Mouse (Mus musculus): ENCODE data around the gene Stard5. TPM values are rescaled to one million over a fixed set of nuclear protein-coding genes. Genes with fewer than 3 reads are reported as not detected.

Stard5 gene
- polyA plus RNA-seq, 1 experiment from 2014 or later = 13.4 TPM

GRCm38 (mm10) chr7:83639084-83639483 is 7.3 kb downstream of the Stard5 start:
- H3K4me1 ChIP-seq (ENCODE audit: insufficient read depth, low read depth, low read length) = no peaks in the 10 kb centered on the region; the same call in 1 of the 2 replicates
- no peak for TF ChIP-seq EP300 (IDR thresholded peaks at IDR 0.05)
- H3K9ac ChIP-seq (replicated peaks; ENCODE audit: low read depth) = no peak overlapping the region
- 68% methylated on average over 3 of the region's 3 CpGs for WGBS
- no peak overlapping the region for H3K27ac ChIP-seq (ENCODE audit: low read length)
- H3K4me2 ChIP-seq (replicated peaks; ENCODE audit: low read depth, low read length) = no peak overlapping the region
- no peak for DNase-seq (ENCODE audit: low spot score)
- H3K9me3 ChIP-seq (ENCODE audit: low read length) = no peaks in the 10 kb centered on the region
- ATAC-seq = no peak
- H3K27me3 ChIP-seq (replicated peaks; ENCODE audit: insufficient read depth, low read length) = no peaks in the 10 kb centered on the region
- H3K4me3 ChIP-seq (ENCODE audit: low read depth, low read length) = no peak overlapping the region
- H3K36me3 ChIP-seq (ENCODE audit: insufficient read depth, low read length) = peaks cover 9% of the 10 kb centered on the region; the same call in 1 of the 2 replicates

DNA sequence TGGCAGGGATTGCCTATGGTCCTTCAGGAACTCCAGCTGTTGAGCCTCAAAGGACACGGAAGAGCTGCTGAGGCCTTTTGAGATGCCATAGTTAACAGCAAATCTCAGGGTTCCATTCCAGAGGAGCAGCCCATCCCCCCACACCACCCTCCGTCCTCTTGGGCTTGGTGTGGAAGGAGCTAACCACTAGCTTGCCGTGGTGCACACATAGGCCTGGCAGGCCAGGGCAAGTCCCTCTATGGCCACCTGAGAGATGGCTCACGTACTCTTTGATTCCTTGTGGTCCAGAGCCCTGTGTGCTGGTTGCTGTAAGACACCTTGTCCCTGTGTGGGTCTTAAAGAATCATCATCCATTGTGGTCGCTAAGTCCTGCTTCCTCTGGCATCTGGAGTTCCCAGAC is 8.8 kb downstream of the Stard5 start:
- Histone ChIP-seq H3K9ac (replicated peaks; ENCODE audit: low read depth) (no peak overlapping the region), H3K27ac (ENCODE audit: low read length) (no peak overlapping the region), H3K27me3 (replicated peaks; ENCODE audit: insufficient read depth, low read length) (no peaks in the 10 kb centered on the region), H3K4me1 (ENCODE audit: insufficient read depth, low read depth, low read length) (no peaks in the 10 kb centered on the region; the same call in 1 of the 2 replicates), H3K4me3 (ENCODE audit: low read depth, low read length) (no peak overlapping the region), H3K9me3 (ENCODE audit: low read length) (no peaks in the 10 kb centered on the region), H3K4me2 (replicated peaks; ENCODE audit: low read depth, low read length) (no peak overlapping the region), H3K36me3 (ENCODE audit: insufficient read depth, low read length) (peaks cover 10% of the 10 kb centered on the region; the same call in 1 of the 2 replicates)
- 85% methylated on average over 5 of the region's 5 CpGs for WGBS
- DNase-seq (ENCODE audit: low spot score) (peak; percentile 18), ATAC-seq (no peak)
- no peak for TF ChIP-seq EP300 (IDR thresholded peaks at IDR 0.05)
- TF ChIP-seq CTCF (IDR thresholded peaks at IDR 0.05) = no peak

DNA sequence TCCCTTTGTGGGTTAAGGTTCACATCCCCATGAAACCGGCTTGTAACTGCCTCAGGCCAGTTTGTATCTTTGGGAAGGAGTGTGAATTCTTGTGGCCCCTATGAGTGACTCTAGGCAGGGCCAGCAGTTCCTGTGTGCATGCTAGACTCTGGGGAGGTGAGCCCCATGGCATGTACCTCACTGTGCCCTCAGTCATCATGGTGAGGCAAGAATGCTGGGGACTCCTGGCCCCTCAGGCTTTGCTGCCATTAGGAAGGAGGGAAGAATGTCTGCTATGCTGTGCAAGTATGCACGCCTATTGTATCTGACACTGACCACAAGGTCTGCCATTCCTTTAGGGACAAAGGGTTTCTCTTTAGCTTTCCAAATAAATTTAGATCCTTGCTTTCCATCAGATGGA is 9.4 kb downstream of the Stard5 start:
- ATAC-seq = no peak
- Histone ChIP-seq H3K4me3 (ENCODE audit: low read depth, low read length) (no peak overlapping the region), H3K4me1 (ENCODE audit: insufficient read depth, low read depth, low read length) (no peaks in the 10 kb centered on the region; the same call in 1 of the 2 replicates), H3K9me3 (ENCODE audit: low read length) (no peaks in the 10 kb centered on the region), H3K27me3 (replicated peaks; ENCODE audit: insufficient read depth, low read length) (no peaks in the 10 kb centered on the region), H3K9ac (replicated peaks; ENCODE audit: low read depth) (no peak overlapping the region), H3K4me2 (replicated peaks; ENCODE audit: low read depth, low read length) (no peak overlapping the region), H3K36me3 (ENCODE audit: insufficient read depth, low read length) (peaks cover 10% of the 10 kb centered on the region; the same call in 1 of the 2 replicates), H3K27ac (ENCODE audit: low read length) (no peak overlapping the region)
- no peak for DNase-seq (ENCODE audit: low spot score)
- WGBS = 65% methylated on average over 2 of the region's 2 CpGs
- no peak for TF ChIP-seq EP300 (IDR thresholded peaks at IDR 0.05)
- no peak for TF ChIP-seq CTCF (IDR thresholded peaks at IDR 0.05)

GRCm38 (mm10) chr7:83643581-83643980 is 11.8 kb downstream of the Stard5 start:
- Histone ChIP-seq H3K27ac (ENCODE audit: low read length) (no peak overlapping the region), H3K36me3 (ENCODE audit: insufficient read depth, low read length) (peaks cover 5% of the 10 kb centered on the region; the same call in 1 of the 2 replicates), H3K9ac (replicated peaks; ENCODE audit: low read depth) (no peak overlapping the region), H3K9me3 (ENCODE audit: low read length) (no peaks in the 10 kb centered on the region), H3K4me2 (replicated peaks; ENCODE audit: low read depth, low read length) (no peak overlapping the region), H3K4me1 (ENCODE audit: insufficient read depth, low read depth, low read length) (no peaks in the 10 kb centered on the region; the same call in 1 of the 2 replicates), H3K4me3 (ENCODE audit: low read depth, low read length) (no peak overlapping the region), H3K27me3 (replicated peaks; ENCODE audit: insufficient read depth, low read length) (no peaks in the 10 kb centered on the region)
- WGBS = 75% methylated on average over 6 of the region's 6 CpGs
- no peak for TF ChIP-seq CTCF (IDR thresholded peaks at IDR 0.05)
- TF ChIP-seq EP300 (IDR thresholded peaks at IDR 0.05) = no peak
- no peak for DNase-seq (ENCODE audit: low spot score)
- ATAC-seq = no peak

DNA sequence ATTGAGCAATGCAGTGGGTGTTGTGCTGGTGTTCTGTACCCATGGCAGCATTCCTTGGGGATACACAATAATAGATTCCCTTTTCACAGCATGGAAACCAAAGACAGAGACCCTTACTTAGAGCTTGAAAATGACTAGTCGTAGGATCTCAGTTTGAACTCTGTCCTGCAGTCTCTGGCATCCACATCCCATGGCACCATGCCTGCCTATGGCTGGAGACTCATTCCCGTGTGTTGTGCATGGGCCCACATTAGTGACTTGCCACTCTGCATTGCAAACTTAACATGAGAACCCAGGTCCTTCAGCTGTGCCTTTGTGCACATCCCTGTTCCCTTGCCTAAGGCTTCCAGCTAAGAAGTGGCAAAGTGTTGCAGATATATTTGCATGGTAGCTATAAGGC is 13.0 kb downstream of the Stard5 start:
- no peak overlapping the region for H3K4me2 ChIP-seq (replicated peaks; ENCODE audit: low read depth, low read length)
- H3K9ac ChIP-seq (replicated peaks; ENCODE audit: low read depth) = no peak overlapping the region
- 83% methylated on average over 2 of the region's 2 CpGs for WGBS
- ATAC-seq = no peak
- no peaks in the 10 kb centered on the region for H3K27me3 ChIP-seq (replicated peaks; ENCODE audit: insufficient read depth, low read length)
- no peaks in the 10 kb centered on the region; the same call in 1 of the 2 replicates for H3K4me1 ChIP-seq (ENCODE audit: insufficient read depth, low read depth, low read length)
- no peaks in the 10 kb centered on the region for H3K9me3 ChIP-seq (ENCODE audit: low read length)
- no peak for TF ChIP-seq EP300 (IDR thresholded peaks at IDR 0.05)
- TF ChIP-seq CTCF (IDR thresholded peaks at IDR 0.05) = no peak
- no peak for DNase-seq (ENCODE audit: low spot score)
- H3K27ac ChIP-seq (ENCODE audit: low read length) = no peak overlapping the region
- peaks cover 5% of the 10 kb centered on the region; the same call in 1 of the 2 replicates for H3K36me3 ChIP-seq (ENCODE audit: insufficient read depth, low read length)
- no peak overlapping the region for H3K4me3 ChIP-seq (ENCODE audit: low read depth, low read length)

GRCm38 (mm10) chr7:83645476-83645875 is 13.7 kb downstream of the Stard5 start:
- Histone ChIP-seq H3K9ac (replicated peaks; ENCODE audit: low read depth) (no peak overlapping the region), H3K27ac (ENCODE audit: low read length) (no peak overlapping the region), H3K4me1 (ENCODE audit: insufficient read depth, low read depth, low read length) (no peaks in the 10 kb centered on the region; the same call in 1 of the 2 replicates), H3K9me3 (ENCODE audit: low read length) (no peaks in the 10 kb centered on the region), H3K36me3 (ENCODE audit: insufficient read depth, low read length) (peaks cover 5% of the 10 kb centered on the region; the same call in 1 of the 2 replicates), H3K4me2 (replicated peaks; ENCODE audit: low read depth, low read length) (no peak overlapping the region), H3K27me3 (replicated peaks; ENCODE audit: insufficient read depth, low read length) (no peaks in the 10 kb centered on the region), H3K4me3 (ENCODE audit: low read depth, low read length) (no peak overlapping the region)
- ATAC-seq (no peak), DNase-seq (ENCODE audit: low spot score) (peak; percentile 37)
- TF ChIP-seq EP300 (IDR thresholded peaks at IDR 0.05) = no peak
- TF ChIP-seq CTCF (IDR thresholded peaks at IDR 0.05) = no peak
- 70% methylated on average over 5 of the region's 5 CpGs for WGBS

DNA sequence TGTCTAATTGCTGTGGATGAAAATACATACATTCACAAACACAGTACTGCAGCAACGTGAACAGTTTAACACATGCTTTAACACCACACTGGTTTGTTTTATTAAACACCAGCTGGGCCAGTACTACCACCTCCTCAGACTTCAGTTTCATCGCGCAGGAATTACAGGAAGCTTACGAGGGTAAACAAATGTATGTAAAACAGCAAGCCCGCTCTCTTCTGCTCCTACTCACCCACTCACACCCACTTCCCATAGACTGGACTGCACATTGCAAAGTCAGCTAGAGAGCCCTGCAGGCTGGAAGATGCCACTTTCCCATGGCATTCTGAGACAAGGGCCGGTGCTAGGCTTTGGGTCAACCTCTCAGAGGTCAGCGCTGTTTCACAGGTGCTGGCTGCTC is 17.0 kb downstream of the Stard5 start:
- 35% methylated on average over 7 of the region's 7 CpGs for WGBS
- no peak overlapping the region for H3K4me2 ChIP-seq (replicated peaks; ENCODE audit: low read depth, low read length)
- DNase-seq (ENCODE audit: low spot score) = no peak
- TF ChIP-seq CTCF (IDR thresholded peaks at IDR 0.05) = no peak
- no peak for TF ChIP-seq EP300 (IDR thresholded peaks at IDR 0.05)
- no peak overlapping the region for H3K4me3 ChIP-seq (ENCODE audit: low read depth, low read length)
- H3K9me3 ChIP-seq (ENCODE audit: low read length) = no peaks in the 10 kb centered on the region
- H3K9ac ChIP-seq (replicated peaks; ENCODE audit: low read depth) = no peak overlapping the region
- no peak for ATAC-seq
- no peak overlapping the region for H3K27ac ChIP-seq (ENCODE audit: low read length)
- H3K36me3 ChIP-seq (ENCODE audit: insufficient read depth, low read length) = peaks cover 3% of the 10 kb centered on the region; the same call in 1 of the 2 replicates
- H3K27me3 ChIP-seq (replicated peaks; ENCODE audit: insufficient read depth, low read length) = no peaks in the 10 kb centered on the region
- H3K4me1 ChIP-seq (ENCODE audit: insufficient read depth, low read depth, low read length) = no peaks in the 10 kb centered on the region

Data from lung, postnatal 0 days (tissue).